Mouse (Mus musculus): ENCODE data around the gene Ric3.

DNA sequence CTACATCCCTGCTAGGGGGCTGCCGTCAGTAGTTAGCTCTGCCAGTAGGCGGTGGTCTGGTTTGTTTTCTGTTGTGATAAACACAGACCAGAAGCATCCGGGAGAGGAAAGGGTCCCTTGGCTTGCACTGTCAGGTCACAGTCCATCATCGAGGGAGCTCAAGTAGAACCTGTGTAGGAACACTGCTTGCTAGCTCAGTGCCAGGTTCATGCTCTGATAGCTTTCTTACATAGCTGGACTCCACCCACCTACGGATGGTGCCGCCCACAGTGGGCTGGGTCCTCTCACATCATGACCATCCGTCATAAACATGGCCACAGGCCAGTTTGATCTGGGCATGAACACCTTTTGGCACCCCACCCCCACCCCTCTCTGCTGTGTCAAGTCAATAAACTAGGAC is 57.4 kb downstream of the Ric3 start:
- TF ChIP-seq CTCF (IDR thresholded peaks at IDR 0.05; ENCODE audit: low read depth, low read length) (no peak), TAL1 (conservative IDR thresholded peaks at IDR 0.05; ENCODE audit: low read depth, low read length) (no peak), POLR2AphosphoS5 (IDR thresholded peaks at IDR 0.05; ENCODE audit: insufficient replicate concordance, low read depth, low read length) (no peak), GATA1 (IDR thresholded peaks at IDR 0.05; ENCODE audit: borderline replicate concordance, low read length) (no peak), GATA2 (IDR thresholded peaks at IDR 0.05; ENCODE audit: borderline replicate concordance, low read depth, low read length) (no peak)

All from G1E (cell line).